Mouse (Mus musculus): ENCODE measurements around the gene Ctsh. TPM values are rescaled to one million over a fixed set of nuclear protein-coding genes. Genes with fewer than 3 reads are reported as not detected.

Ctsh gene
- 19.1 and 22.7 TPM in 2 replicates for polyA plus RNA-seq (2014; fragmentation: Nextera tagmentation; extraction: Ambion mirVana)

GRCm38 (mm10) chr9:90053852-90054251 lies at the start of gene Ctsh:
Gene Ctsh (plus strand): TSS chr9:90054152.
- no peak for DNase-seq (ENCODE audit: low spot score)
- Histone ChIP-seq H3K4me3 (ENCODE audit: low read depth, low read length) (peak within 1 kb of the TSS; percentile 45), H3K4me2 (peak within 1 kb of the TSS; percentile 75), H3K27me3 (replicated peaks; ENCODE audit: control insufficient read depth, insufficient read depth, low read length) (peaks cover 6% of the 10 kb centered on the region; the same call in 1 of the 2 replicates), H3K27ac (ENCODE audit: low read depth, low read length) (no peak within 1 kb of the TSS; the same call in 1 of the 2 replicates), H3K9ac (ENCODE audit: low read depth, low read length) (peak within 1 kb of the TSS; percentile 26; the same call in 1 of the 2 replicates), H3K36me3 (ENCODE audit: control insufficient read depth, insufficient read depth, low read length) (no peaks in the 10 kb centered on the region), H3K9me3 (ENCODE audit: control insufficient read depth, low read length) (no peaks in the 10 kb centered on the region), H3K4me1 (replicated peaks; ENCODE audit: control insufficient read depth, insufficient read depth, low read length) (no peaks in the 10 kb centered on the region)
- 81% methylated on average over 2 of the region's 2 CpGs for WGBS
- ATAC-seq (replicated peaks; ENCODE audit: low FRiP score), result no peak

- Histone ChIP-seq H3K27ac (ENCODE audit: low read depth, low read length) (no peak overlapping the region), H3K9me3 (ENCODE audit: control insufficient read depth, low read length) (no peaks in the 10 kb centered on the region), H3K36me3 (ENCODE audit: control insufficient read depth, insufficient read depth, low read length) (no peaks in the 10 kb centered on the region), H3K4me1 (replicated peaks; ENCODE audit: control insufficient read depth, insufficient read depth, low read length) (no peaks in the 10 kb centered on the region), H3K4me2 (no peak overlapping the region), H3K27me3 (replicated peaks; ENCODE audit: control insufficient read depth, insufficient read depth, low read length) (no peaks in the 10 kb centered on the region), H3K9ac (ENCODE audit: low read depth, low read length) (no peak overlapping the region), H3K4me3 (ENCODE audit: low read depth, low read length) (no peak overlapping the region)
- ATAC-seq (replicated peaks; ENCODE audit: low FRiP score), result no peak
- no peak for DNase-seq (ENCODE audit: low spot score)
- 78% methylated on average over 3 of the region's 3 CpGs for WGBS
These were observed 47.5 kb upstream of the Ctsh start for GRCm38 (mm10) chr9:90006432-90006831.

- H3K4me2 ChIP-seq, result no peak overlapping the region
- H3K4me1 ChIP-seq (replicated peaks; ENCODE audit: control insufficient read depth, insufficient read depth, low read length), result no peaks in the 10 kb centered on the region
- DNase-seq (ENCODE audit: low spot score), result no peak
- no peaks in the 10 kb centered on the region for H3K36me3 ChIP-seq (ENCODE audit: control insufficient read depth, insufficient read depth, low read length)
- no peak for ATAC-seq (replicated peaks; ENCODE audit: low FRiP score)
- no peaks in the 10 kb centered on the region for H3K27me3 ChIP-seq (replicated peaks; ENCODE audit: control insufficient read depth, insufficient read depth, low read length)
- WGBS, result 25% methylated on average over 2 of the region's 2 CpGs
- no peak overlapping the region for H3K9ac ChIP-seq (ENCODE audit: low read depth, low read length)
- H3K9me3 ChIP-seq (ENCODE audit: control insufficient read depth, low read length), result no peaks in the 10 kb centered on the region
- no peak overlapping the region for H3K27ac ChIP-seq (ENCODE audit: low read depth, low read length)
- no peak overlapping the region for H3K4me3 ChIP-seq (ENCODE audit: low read depth, low read length)
These were observed 46.9 kb upstream of the Ctsh start for GRCm38 (mm10) chr9:90007094-90007493.

- no peak overlapping the region for H3K27ac ChIP-seq (ENCODE audit: low read depth, low read length)
These were observed 45.8 kb upstream of the Ctsh start for GRCm38 (mm10) chr9:90008138-90008537.

GRCm38 (mm10) chr9:90011849-90012248 lies 42.1 kb upstream of the Ctsh start:
- Histone ChIP-seq H3K4me3 (ENCODE audit: low read depth, low read length) (no peak overlapping the region), H3K36me3 (ENCODE audit: control insufficient read depth, insufficient read depth, low read length) (no peaks in the 10 kb centered on the region), H3K9me3 (ENCODE audit: control insufficient read depth, low read length) (no peaks in the 10 kb centered on the region), H3K27ac (ENCODE audit: low read depth, low read length) (no peak overlapping the region), H3K27me3 (replicated peaks; ENCODE audit: control insufficient read depth, insufficient read depth, low read length) (no peaks in the 10 kb centered on the region), H3K4me1 (replicated peaks; ENCODE audit: control insufficient read depth, insufficient read depth, low read length) (no peaks in the 10 kb centered on the region), H3K4me2 (no peak overlapping the region), H3K9ac (ENCODE audit: low read depth, low read length) (no peak overlapping the region)
- 57% methylated on average over 2 of the region's 2 CpGs for WGBS
- DNase-seq (ENCODE audit: low spot score) (no peak), ATAC-seq (replicated peaks; ENCODE audit: low FRiP score) (no peak)

More at GRCm38 (mm10) chr9:90008138-90008537, 45.8 kb upstream of the Ctsh start:
- no peaks in the 10 kb centered on the region for H3K36me3 ChIP-seq (ENCODE audit: control insufficient read depth, insufficient read depth, low read length)
- ATAC-seq (replicated peaks; ENCODE audit: low FRiP score) (no peak), DNase-seq (ENCODE audit: low spot score) (no peak)
- WGBS, result 78% methylated on average over 6 of the region's 6 CpGs
- H3K27me3 ChIP-seq (replicated peaks; ENCODE audit: control insufficient read depth, insufficient read depth, low read length), result no peaks in the 10 kb centered on the region
- H3K4me3 ChIP-seq (ENCODE audit: low read depth, low read length), result no peak overlapping the region
- H3K9ac ChIP-seq (ENCODE audit: low read depth, low read length), result no peak overlapping the region
- H3K9me3 ChIP-seq (ENCODE audit: control insufficient read depth, low read length), result no peaks in the 10 kb centered on the region
- no peaks in the 10 kb centered on the region for H3K4me1 ChIP-seq (replicated peaks; ENCODE audit: control insufficient read depth, insufficient read depth, low read length)
- H3K4me2 ChIP-seq, result no peak overlapping the region

- Histone ChIP-seq H3K36me3 (ENCODE audit: control insufficient read depth, insufficient read depth, low read length) (no peaks in the 10 kb centered on the region), H3K4me3 (ENCODE audit: low read depth, low read length) (no peak overlapping the region), H3K9ac (ENCODE audit: low read depth, low read length) (no peak overlapping the region), H3K27me3 (replicated peaks; ENCODE audit: control insufficient read depth, insufficient read depth, low read length) (no peaks in the 10 kb centered on the region), H3K9me3 (ENCODE audit: control insufficient read depth, low read length) (no peaks in the 10 kb centered on the region), H3K4me1 (replicated peaks; ENCODE audit: control insufficient read depth, insufficient read depth, low read length) (no peaks in the 10 kb centered on the region), H3K27ac (ENCODE audit: low read depth, low read length) (no peak overlapping the region), H3K4me2 (no peak overlapping the region)
- ATAC-seq (replicated peaks; ENCODE audit: low FRiP score), result no peak
- 73% methylated on average over 3 of the region's 3 CpGs for WGBS
- no peak for DNase-seq (ENCODE audit: low spot score)
These were observed 39.3 kb upstream of the Ctsh start for GRCm38 (mm10) chr9:90014649-90015048.

GRCm38 (mm10) chr9:90016204-90016603 lies 37.7 kb upstream of the Ctsh start:
- no peak overlapping the region for H3K9ac ChIP-seq (ENCODE audit: low read depth, low read length)
- WGBS, result 74% methylated on average over 6 of the region's 6 CpGs
- H3K4me2 ChIP-seq, result no peak overlapping the region

GRCm38 (mm10) chr9:90020866-90021265 lies 33.1 kb upstream of the Ctsh start:
- Histone ChIP-seq H3K27ac (ENCODE audit: low read depth, low read length) (no peak overlapping the region), H3K9ac (ENCODE audit: low read depth, low read length) (no peak overlapping the region), H3K4me2 (no peak overlapping the region), H3K4me3 (ENCODE audit: low read depth, low read length) (no peak overlapping the region), H3K4me1 (replicated peaks; ENCODE audit: control insufficient read depth, insufficient read depth, low read length) (no peaks in the 10 kb centered on the region), H3K27me3 (replicated peaks; ENCODE audit: control insufficient read depth, insufficient read depth, low read length) (no peaks in the 10 kb centered on the region), H3K9me3 (ENCODE audit: control insufficient read depth, low read length) (no peaks in the 10 kb centered on the region), H3K36me3 (ENCODE audit: control insufficient read depth, insufficient read depth, low read length) (no peaks in the 10 kb centered on the region)
- WGBS, result 72% methylated on average over 6 of the region's 6 CpGs
- ATAC-seq (replicated peaks; ENCODE audit: low FRiP score) (no peak), DNase-seq (ENCODE audit: low spot score) (no peak)

More at GRCm38 (mm10) chr9:90016204-90016603, 37.7 kb upstream of the Ctsh start:
- H3K27me3 ChIP-seq (replicated peaks; ENCODE audit: control insufficient read depth, insufficient read depth, low read length), result no peaks in the 10 kb centered on the region
- H3K27ac ChIP-seq (ENCODE audit: low read depth, low read length), result no peak overlapping the region
- H3K4me1 ChIP-seq (replicated peaks; ENCODE audit: control insufficient read depth, insufficient read depth, low read length), result no peaks in the 10 kb centered on the region
- no peak for DNase-seq (ENCODE audit: low spot score)
- no peaks in the 10 kb centered on the region for H3K36me3 ChIP-seq (ENCODE audit: control insufficient read depth, insufficient read depth, low read length)
- H3K4me3 ChIP-seq (ENCODE audit: low read depth, low read length), result no peak overlapping the region
- no peaks in the 10 kb centered on the region for H3K9me3 ChIP-seq (ENCODE audit: control insufficient read depth, low read length)
- no peak for ATAC-seq (replicated peaks; ENCODE audit: low FRiP score)

GRCm38 (mm10) chr9:90021442-90021841 lies 32.5 kb upstream of the Ctsh start:
- no peak overlapping the region for H3K4me3 ChIP-seq (ENCODE audit: low read depth, low read length)
- H3K9me3 ChIP-seq (ENCODE audit: control insufficient read depth, low read length), result no peaks in the 10 kb centered on the region
- H3K27me3 ChIP-seq (replicated peaks; ENCODE audit: control insufficient read depth, insufficient read depth, low read length), result no peaks in the 10 kb centered on the region
- 83% methylated on average over 4 of the region's 4 CpGs for WGBS
- H3K4me2 ChIP-seq, result no peak overlapping the region
- DNase-seq (ENCODE audit: low spot score), result no peak
- H3K27ac ChIP-seq (ENCODE audit: low read depth, low read length), result no peak overlapping the region
- H3K36me3 ChIP-seq (ENCODE audit: control insufficient read depth, insufficient read depth, low read length), result no peaks in the 10 kb centered on the region
- ATAC-seq (replicated peaks; ENCODE audit: low FRiP score), result no peak
- no peak overlapping the region for H3K9ac ChIP-seq (ENCODE audit: low read depth, low read length)
- H3K4me1 ChIP-seq (replicated peaks; ENCODE audit: control insufficient read depth, insufficient read depth, low read length), result no peaks in the 10 kb centered on the region
